Mouse (Mus musculus): ENCODE results near the gene Gm17359. TPM values are rescaled to one million over a fixed set of nuclear protein-coding genes. Genes with fewer than 3 reads are reported as not detected.

Gm17359 gene
- polyA plus RNA-seq, 1 experiment from 2014 or later: not detected

GRCm38 (mm10) chr3:79311895-79312294 lies 24.6 kb upstream of the Gm17359 start:
- no peaks in the 10 kb centered on the region for H3K27me3 ChIP-seq
- H3K4me2 ChIP-seq: no peak overlapping the region
- H3K9me3 ChIP-seq: no peaks in the 10 kb centered on the region
- 0 out of 2 replicates have a peak, but pooled peaks cover 4% of the 10 kb centered on the region for H3K4me1 ChIP-seq
- H3K9ac ChIP-seq: no peak overlapping the region
- ATAC-seq (ENCODE audit: borderline replicate concordance, extremely low read depth, low FRiP score, low TSS enrichment): no peak
- no peaks in the 10 kb centered on the region for H3K36me3 ChIP-seq
- H3K27ac ChIP-seq: no peak overlapping the region
- H3K4me3 ChIP-seq: no peak overlapping the region

- Histone ChIP-seq H3K27ac (no peak overlapping the region), H3K27me3 (no peaks in the 10 kb centered on the region), H3K4me2 (no peak overlapping the region), H3K4me3 (no peak overlapping the region), H3K9me3 (no peaks in the 10 kb centered on the region), H3K36me3 (no peaks in the 10 kb centered on the region), H3K4me1 (peaks cover 4% of the 10 kb centered on the region; the same call in 1 of the 2 replicates), H3K9ac (no peak overlapping the region)
- WGBS: 53% methylated on average over 10 of the region's 10 CpGs
- no peak for ATAC-seq (ENCODE audit: borderline replicate concordance, extremely low read depth, low FRiP score, low TSS enrichment)
These were observed 22.3 kb upstream of the Gm17359 start for GRCm38 (mm10) chr3:79314006-79314698.

GRCm38 (mm10) chr3:79324697-79325526 lies 11.5 kb upstream of the Gm17359 start:
- H3K9ac ChIP-seq: no peak overlapping the region
- H3K4me2 ChIP-seq: peak overlapping the region; percentile 45
- H3K4me1 ChIP-seq: peaks cover 26% of the 10 kb centered on the region
- H3K27ac ChIP-seq: peak overlapping the region; percentile 75
- H3K9me3 ChIP-seq: no peaks in the 10 kb centered on the region
- peak; percentile 68 for ATAC-seq (ENCODE audit: borderline replicate concordance, extremely low read depth, low FRiP score, low TSS enrichment)
- no peaks in the 10 kb centered on the region for H3K36me3 ChIP-seq
- peak overlapping the region; percentile 6; the same call in 1 of the 2 replicates for H3K4me3 ChIP-seq
- WGBS: 17% methylated on average over 10 of the region's 10 CpGs
- H3K27me3 ChIP-seq: no peaks in the 10 kb centered on the region

GRCm38 (mm10) chr3:79329691-79330315 lies 6.7 kb upstream of the Gm17359 start:
- Histone ChIP-seq H3K36me3 (no peaks in the 10 kb centered on the region), H3K27ac (no peak overlapping the region), H3K4me3 (no peak overlapping the region), H3K4me1 (peaks cover 20% of the 10 kb centered on the region), H3K27me3 (no peaks in the 10 kb centered on the region), H3K9ac (no peak overlapping the region), H3K9me3 (no peaks in the 10 kb centered on the region), H3K4me2 (no peak overlapping the region)
- no peak for ATAC-seq (ENCODE audit: borderline replicate concordance, extremely low read depth, low FRiP score, low TSS enrichment)
- 25% methylated on average over 8 of the region's 8 CpGs for WGBS

GRCm38 (mm10) chr3:79333051-79333450 lies 3.4 kb upstream of the Gm17359 start:
- no peaks in the 10 kb centered on the region for H3K27me3 ChIP-seq
- 67% methylated on average over 7 of the region's 7 CpGs for WGBS
- H3K4me3 ChIP-seq: no peak overlapping the region
- H3K36me3 ChIP-seq: no peaks in the 10 kb centered on the region
- no peak overlapping the region for H3K27ac ChIP-seq
- ATAC-seq (ENCODE audit: borderline replicate concordance, extremely low read depth, low FRiP score, low TSS enrichment): no peak
- no peak overlapping the region for H3K4me2 ChIP-seq
- no peak overlapping the region for H3K9ac ChIP-seq
- peaks cover 12% of the 10 kb centered on the region for H3K4me1 ChIP-seq
- H3K9me3 ChIP-seq: no peaks in the 10 kb centered on the region

- Histone ChIP-seq H3K36me3 (no peaks in the 10 kb centered on the region), H3K4me1 (peaks cover 12% of the 10 kb centered on the region), H3K4me3 (no peak overlapping the region), H3K27ac (no peak overlapping the region), H3K27me3 (no peaks in the 10 kb centered on the region), H3K9ac (no peak overlapping the region), H3K4me2 (no peak overlapping the region), H3K9me3 (no peaks in the 10 kb centered on the region)
- 68% methylated on average over 8 of the region's 8 CpGs for WGBS
- no peak for ATAC-seq (ENCODE audit: borderline replicate concordance, extremely low read depth, low FRiP score, low TSS enrichment)
These were observed 2.7 kb upstream of the Gm17359 start for GRCm38 (mm10) chr3:79333643-79334200.

GRCm38 (mm10) chr3:79340737-79341136 lies 4.3 kb downstream of the Gm17359 start:
- H3K36me3 ChIP-seq: no peaks in the 10 kb centered on the region
- no peaks in the 10 kb centered on the region for H3K9me3 ChIP-seq
- no peak overlapping the region for H3K4me3 ChIP-seq
- H3K4me1 ChIP-seq: 0 out of 2 replicates have a peak, but pooled peaks cover 3% of the 10 kb centered on the region
- no peak for ATAC-seq (ENCODE audit: borderline replicate concordance, extremely low read depth, low FRiP score, low TSS enrichment)
- 30% methylated on average over 3 of the region's 3 CpGs for WGBS
- no peak overlapping the region for H3K4me2 ChIP-seq
- H3K27ac ChIP-seq: no peak overlapping the region
- H3K9ac ChIP-seq: no peak overlapping the region
- no peaks in the 10 kb centered on the region for H3K27me3 ChIP-seq

GRCm38 (mm10) chr3:79342961-79343735 lies 6.7 kb downstream of the Gm17359 start:
- WGBS: 82% methylated on average over 17 of the region's 17 CpGs
- no peak for ATAC-seq (ENCODE audit: borderline replicate concordance, extremely low read depth, low FRiP score, low TSS enrichment)
- no peaks in the 10 kb centered on the region for H3K4me1 ChIP-seq
- H3K9ac ChIP-seq: no peak overlapping the region
- no peak overlapping the region for H3K4me2 ChIP-seq
- H3K9me3 ChIP-seq: no peaks in the 10 kb centered on the region
- H3K27me3 ChIP-seq: no peaks in the 10 kb centered on the region
- H3K36me3 ChIP-seq: no peaks in the 10 kb centered on the region
- no peak overlapping the region for H3K4me3 ChIP-seq
- no peak overlapping the region for H3K27ac ChIP-seq

GRCm38 (mm10) chr3:79349311-79349710 lies 12.8 kb downstream of the Gm17359 start:
- H3K9me3 ChIP-seq: no peaks in the 10 kb centered on the region
- no peak overlapping the region for H3K4me3 ChIP-seq
- H3K4me2 ChIP-seq: no peak overlapping the region
- H3K9ac ChIP-seq: no peak overlapping the region
- no peaks in the 10 kb centered on the region for H3K36me3 ChIP-seq
- no peaks in the 10 kb centered on the region for H3K4me1 ChIP-seq
- ATAC-seq (ENCODE audit: borderline replicate concordance, extremely low read depth, low FRiP score, low TSS enrichment): no peak
- WGBS: 66% methylated on average over 1 of the region's 1 CpGs
- no peak overlapping the region for H3K27ac ChIP-seq
- no peaks in the 10 kb centered on the region for H3K27me3 ChIP-seq

GRCm38 (mm10) chr3:79358721-79359120 lies 22.3 kb downstream of the Gm17359 start:
- no peak overlapping the region for H3K27ac ChIP-seq
- H3K4me3 ChIP-seq: no peak overlapping the region
- 32% methylated on average over 4 of the region's 4 CpGs for WGBS
- no peaks in the 10 kb centered on the region for H3K27me3 ChIP-seq
- no peaks in the 10 kb centered on the region for H3K4me1 ChIP-seq
- no peak overlapping the region for H3K9ac ChIP-seq
- H3K36me3 ChIP-seq: no peaks in the 10 kb centered on the region
- no peak overlapping the region for H3K4me2 ChIP-seq
- no peaks in the 10 kb centered on the region for H3K9me3 ChIP-seq
- no peak for ATAC-seq (ENCODE audit: borderline replicate concordance, extremely low read depth, low FRiP score, low TSS enrichment)

Data from lung, embryonic 15.5 days (tissue).